Mouse (Mus musculus): ENCODE results near the gene Gpank1.

Gpank1 gene

DNA sequence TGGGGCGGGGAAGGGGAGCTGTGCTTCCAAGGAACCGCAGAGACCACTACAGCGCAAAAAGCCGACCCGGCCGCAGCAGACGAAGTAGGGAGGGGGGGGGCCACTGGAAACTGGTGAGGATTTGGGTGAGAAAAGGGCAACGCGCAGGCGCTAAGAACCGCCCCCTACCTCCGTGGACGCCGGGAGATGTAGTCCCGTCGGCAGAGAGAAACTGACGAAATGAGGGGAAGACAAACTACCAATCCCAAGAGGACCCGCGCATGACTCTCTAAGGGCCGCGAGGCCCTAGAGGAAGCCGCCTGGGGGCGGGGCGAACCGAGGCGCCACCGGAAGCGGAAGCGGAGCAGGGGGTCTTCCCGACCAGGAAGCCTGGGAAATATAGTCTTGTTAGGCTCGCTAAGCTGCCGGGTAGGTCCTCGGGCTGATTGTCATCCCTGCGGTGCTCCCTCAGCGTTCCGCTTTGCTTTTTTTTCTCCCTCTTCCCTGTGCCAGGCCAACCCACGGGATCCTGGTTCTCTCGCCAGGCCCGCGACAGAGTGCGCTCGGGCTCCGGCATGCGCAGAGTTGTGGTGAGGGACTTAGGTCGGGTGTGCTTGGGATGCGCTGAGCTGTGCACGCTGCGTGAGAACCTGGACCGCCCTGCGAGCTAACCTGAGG, at the start of gene Gpank1:
Gene Gpank1, plus strand, starts transcription at position 313 of the 657 bp plus-strand sequence.
- DNase-seq = peak; percentile 98 to 99

DNA sequence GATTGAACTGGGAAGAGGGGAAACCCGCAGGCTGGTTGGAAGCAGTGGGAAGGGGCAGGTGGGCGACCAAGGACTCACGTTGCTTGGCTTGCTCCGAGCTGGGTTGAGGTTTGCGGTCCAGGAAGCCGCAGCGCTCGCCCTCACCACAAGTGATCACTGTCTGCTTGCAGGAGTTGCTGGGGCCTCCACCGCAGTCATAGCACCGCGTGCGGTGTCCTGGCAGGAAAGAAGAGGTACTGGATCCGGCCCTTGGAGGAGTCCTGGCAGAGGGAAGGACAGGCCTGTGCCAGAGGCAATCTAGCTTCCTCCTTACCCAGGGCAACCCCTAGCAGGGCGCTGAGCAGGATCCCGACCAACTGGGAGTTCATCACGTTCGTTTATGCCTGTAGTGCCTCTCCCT, 47.2 kb upstream of the Gpank1 start:
- DNase-seq = no peak

DNA sequence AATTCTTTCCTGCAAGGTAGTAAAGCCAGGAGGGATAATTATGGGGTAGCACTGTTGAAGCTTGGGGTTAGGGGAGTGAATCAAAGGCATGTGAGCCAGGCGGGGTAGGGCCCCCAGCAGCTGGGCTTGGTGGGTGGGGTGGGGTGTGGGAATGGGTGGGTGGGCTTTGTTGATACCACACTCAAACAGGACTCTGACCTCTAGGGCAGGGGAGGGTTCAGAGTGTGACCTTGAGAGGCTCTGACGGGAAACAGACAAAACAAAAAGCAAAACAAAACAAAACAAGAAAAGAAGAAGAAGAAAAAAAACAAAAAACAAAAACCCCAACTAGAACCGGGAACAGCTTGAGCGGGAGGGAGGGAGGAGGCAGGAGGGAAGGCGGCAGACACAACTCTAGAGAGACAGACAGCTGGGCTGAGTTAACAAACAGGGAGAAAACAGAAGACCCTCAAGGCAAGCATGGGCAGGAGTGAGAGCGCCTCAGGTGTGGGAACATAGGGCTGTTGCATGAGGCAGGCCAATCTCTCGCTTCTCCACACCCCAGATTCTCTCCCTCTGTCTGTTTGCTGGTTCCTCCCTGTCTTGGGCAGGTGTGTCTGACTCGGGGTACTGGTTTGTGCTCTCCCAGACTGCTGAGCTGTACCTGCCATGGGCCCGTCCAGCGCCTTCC, 44.6 kb upstream of the Gpank1 start, which contains the start of gene Ly6g6e:
Gene Ly6g6e, plus strand, starts transcription at position 396 of the 670 bp plus-strand sequence.
- DNase-seq = no peak

- peak in 1 of 2 experiments; percentile 3 for DNase-seq
These were observed 44.0 kb upstream of the Gpank1 start for GRCm38 (mm10) chr17:35077285-35077684.

- DNase-seq = peak; percentile 74 to 79
These were observed 43.4 kb upstream of the Gpank1 start, which contains the start of gene Ly6g6d for GRCm38 (mm10) chr17:35077786-35078233. Gene Ly6g6d (minus strand): TSS chr17:35078065.

DNA sequence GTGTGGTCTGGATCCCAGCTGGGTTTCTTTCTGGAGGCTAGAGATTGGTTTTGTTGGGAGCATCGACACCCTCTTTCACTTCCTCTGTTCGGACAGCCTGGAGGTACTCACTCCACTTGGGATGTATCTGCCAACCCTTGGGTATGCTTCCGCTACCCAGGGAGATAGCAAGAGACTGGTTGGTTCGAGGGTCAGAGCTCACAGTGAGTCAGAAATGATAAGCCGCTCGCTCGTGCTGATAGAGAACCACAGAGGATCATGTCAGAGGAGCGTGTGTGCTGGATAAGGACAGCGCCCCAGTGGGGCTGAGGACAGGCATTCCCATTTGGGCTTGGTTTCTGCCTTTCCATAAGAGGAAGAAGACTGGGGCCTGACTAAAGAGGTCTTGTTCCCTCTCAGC, 41.5 kb upstream of the Gpank1 start:
- DNase-seq = no peak

GRCm38 (mm10) chr17:35080248-35080647, 41.0 kb upstream of the Gpank1 start:
- no peak for DNase-seq

GRCm38 (mm10) chr17:35080710-35081109, 40.5 kb upstream of the Gpank1 start:
- no peak for DNase-seq

GRCm38 (mm10) chr17:35082841-35083576, 38.2 kb upstream of the Gpank1 start:
- no peak for DNase-seq

DNA sequence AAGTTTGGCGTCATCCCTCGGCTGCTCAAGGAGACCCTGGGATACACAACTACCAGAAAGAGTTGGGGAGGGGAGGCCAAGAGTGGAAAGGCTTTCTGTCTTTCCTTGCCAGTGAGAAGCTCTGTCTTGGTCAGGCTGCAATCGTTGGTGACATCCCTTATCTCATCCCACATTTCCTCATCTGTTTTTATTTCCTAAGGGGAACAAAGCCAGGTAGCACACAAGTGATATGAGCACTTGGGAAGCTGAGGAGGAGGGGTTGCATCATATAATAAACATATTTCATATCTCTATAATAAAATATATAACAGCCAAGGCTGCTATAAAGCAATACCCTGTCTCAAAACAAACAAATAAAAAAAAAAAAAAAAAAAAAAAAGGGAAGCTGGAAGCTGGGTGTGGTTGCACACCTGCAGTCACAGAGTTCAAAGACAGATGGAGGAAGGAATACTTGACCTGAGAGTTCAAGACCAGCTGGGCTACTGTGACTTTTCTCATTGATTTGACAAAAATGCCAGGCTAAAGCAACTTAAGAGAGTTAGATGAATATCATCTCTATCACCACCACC, 37.2 kb upstream of the Gpank1 start:
- DNase-seq = no peak

- no peak for DNase-seq
These were observed 35.9 kb upstream of the Gpank1 start, which contains the start of gene Ly6g6f for GRCm38 (mm10) chr17:35085208-35085865. Gene Ly6g6f (minus strand): TSS chr17:35085610.

DNA sequence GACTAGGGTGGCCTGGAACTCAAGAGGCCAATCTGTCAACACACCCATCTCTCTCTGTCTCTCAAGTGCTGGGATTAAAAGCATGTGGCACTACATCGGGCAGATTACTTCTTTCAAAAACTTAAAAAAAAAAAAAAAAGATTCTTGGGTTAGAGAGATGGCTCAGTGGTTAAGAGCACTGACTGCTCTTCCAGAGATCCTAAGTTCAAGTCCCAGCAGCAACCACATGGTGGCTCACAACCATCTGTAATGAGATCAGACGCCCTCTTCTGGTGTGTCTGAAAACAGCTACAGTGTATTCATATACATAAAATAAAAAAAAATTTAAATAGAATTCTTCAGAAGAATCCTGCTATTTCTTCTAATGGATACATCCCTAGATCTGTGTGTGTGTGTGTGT, 33.1 kb upstream of the Gpank1 start:
- DNase-seq = peak in 1 of 2 experiments; percentile 4

GRCm38 (mm10) chr17:35088825-35089644, 32.2 kb upstream of the Gpank1 start, which contains the start of gene Abhd16a:
Gene Abhd16a (plus strand): TSS chr17:35089263.
- peak; percentile 93 to 96 for DNase-seq

DNA sequence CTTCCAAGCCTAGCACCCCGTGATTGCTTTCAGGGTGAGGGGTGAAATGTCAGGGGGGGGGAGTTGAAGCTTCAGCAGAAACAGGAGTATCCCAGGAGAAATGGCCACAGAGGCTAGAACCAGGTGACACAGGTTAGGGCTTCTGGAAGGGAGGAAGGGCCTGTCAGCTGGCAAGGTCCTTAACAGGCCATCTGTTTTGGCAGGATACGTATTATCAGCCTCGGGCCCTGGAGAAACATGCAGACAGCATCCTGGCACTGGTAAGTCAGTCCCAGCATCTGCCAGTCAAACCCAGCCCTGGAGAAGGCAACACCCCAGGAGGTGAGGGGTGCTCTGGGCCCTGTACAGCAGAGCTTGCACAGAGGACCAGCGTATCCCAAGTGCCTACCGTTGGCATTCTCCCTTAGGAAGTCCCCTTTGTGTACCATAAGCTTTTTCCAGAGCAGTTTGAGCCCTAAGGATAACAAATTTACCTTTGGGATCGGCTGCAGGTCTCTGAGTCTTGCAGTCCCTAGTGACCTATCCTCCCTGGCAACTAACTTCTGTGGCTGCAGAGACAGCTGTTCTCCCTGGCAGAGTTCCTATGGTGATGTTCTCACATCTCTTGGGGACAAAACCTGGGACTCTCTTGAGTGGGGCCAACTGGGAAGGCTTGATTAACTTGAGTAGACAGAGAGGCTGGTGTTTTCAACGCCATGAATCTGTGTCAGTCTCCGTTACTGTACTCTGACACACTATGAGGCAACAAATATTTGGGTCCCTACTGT, 30.9 kb upstream of the Gpank1 start:
- DNase-seq = peak in 1 of 2 experiments; percentile 6

DNA sequence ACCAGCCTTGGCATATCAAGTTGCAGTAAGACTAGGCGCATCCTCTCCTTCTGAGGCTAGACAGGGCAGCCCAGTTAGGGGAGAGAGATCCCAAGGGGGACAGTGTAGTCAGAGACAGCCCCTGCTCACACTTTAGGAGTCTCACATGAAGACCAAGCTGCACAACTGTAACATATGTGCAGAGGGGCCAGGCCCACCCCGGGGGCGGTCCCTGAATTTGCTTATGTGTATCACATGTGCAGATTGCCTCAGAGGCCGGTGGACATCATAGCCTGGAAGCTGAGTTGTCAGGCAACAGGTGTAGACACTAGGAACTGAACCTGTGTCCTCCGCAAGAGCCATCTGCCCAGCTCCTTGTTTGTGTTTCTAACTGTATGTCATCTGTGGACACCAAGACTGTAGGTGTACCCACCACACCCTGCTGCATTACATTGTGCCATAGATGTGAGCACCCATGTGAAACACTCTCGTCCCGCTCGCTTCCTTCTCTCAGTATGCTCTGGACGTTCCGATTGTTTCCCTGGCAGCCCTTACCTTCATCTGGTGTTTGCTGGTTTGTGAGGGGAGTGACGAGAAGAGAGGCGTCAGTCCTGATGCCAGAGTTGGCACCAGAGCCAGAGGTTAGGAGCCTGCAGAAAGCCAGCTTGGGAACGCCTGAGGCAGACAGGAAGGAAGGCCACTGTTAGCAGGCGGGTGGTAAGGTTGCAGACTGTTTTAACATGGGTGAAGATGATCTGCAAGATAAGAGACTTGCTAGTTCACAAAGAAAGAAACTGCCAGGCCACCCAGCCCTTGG, 28.7 kb upstream of the Gpank1 start:
- DNase-seq = peak; percentile 33 to 55

DNA sequence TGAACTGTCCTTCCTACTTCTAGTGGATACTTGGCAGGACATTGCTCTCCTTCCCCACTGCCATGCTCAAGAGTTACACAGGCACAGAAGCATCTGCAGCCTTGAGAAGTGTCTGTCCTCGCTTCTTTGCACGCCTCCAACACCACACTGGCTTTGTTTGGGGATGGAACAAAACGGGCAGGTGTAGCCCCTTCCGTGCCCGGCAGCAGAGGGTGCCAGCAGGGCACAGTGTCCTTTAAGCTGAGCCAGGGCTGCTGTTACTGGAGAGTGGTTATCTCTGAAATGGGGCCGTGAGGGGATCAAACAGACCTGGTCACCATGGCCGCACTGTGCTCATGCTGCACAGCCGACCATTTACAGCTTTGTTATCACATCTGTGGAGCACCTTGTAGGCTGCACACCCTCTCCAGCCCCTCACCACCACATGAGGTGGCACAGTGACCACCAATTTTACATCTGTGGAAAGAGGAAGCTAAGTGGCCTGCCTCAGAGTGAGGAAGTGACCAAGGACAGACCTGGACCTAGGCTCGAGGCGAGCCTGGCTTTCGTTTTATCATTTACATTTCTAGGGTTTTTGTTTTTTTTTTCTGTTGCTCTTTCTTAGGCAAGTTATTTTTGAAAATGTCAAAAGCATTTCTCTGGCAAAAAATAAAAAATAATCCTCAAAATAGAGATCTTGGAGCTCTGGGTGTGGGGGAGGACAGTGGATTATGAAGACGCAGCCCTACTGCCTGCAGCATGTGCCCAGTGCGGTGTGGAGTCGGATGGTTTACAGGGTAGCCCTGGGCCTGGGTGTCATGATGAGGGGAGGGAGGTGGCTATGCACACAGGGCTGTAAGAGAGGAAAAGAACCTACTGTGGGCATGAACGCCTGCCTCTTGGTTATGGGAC, 26.5 kb upstream of the Gpank1 start:
- DNase-seq = no peak

GRCm38 (mm10) chr17:35096597-35096996, 24.7 kb upstream of the Gpank1 start:
- DNase-seq = no peak

DNA sequence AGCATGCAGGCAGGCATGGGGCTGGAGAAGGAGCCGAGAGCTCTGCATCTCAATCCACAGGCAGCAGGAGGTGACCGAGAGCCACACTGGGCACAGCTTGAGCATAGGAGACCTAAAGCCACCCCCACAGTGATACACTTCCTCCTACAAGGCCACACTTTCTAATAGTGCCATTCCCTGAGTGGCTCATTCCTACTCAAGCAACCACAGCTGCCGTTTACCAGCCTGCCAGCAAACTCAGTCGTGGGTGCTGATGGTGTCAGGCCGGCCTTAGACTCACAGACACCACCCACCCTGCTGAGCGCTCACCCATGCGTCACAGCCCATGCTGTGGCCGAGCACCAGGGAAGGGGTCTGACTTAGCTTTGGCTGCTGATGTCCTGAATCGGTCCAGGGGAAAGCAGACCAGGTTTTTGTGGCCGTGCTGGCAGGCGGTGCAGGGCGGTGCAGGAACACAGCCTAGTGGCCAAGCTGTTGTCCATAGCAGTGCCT, 24.0 kb upstream of the Gpank1 start:
- no peak for DNase-seq

All from lung, adult 18-20 months (tissue).